20 mouse cellular contexts compared by ENCODE assay signal in genomic region chr4:126233676-126234308, GRCm38 (mm10). TPM values are rescaled to one million over a fixed set of nuclear protein-coding genes. Genes with fewer than 3 reads are reported as not detected.
DNase-seq lines count a peak whose midpoint lies in the region; TF ChIP-seq lines count a peak whose summit lies in the region.
"Had no signal": no experiment of that assay in that cellular context is flagged by ENCODE, and none has a peak within 500 bp of the region (broad histone marks: within the 10 kb centered on the region; RNA-seq: fewer than 3 reads in every experiment).

No protein-coding gene starts in this region.

- no peak for TF ChIP-seq CTCF in gastrocnemius, adult 2 months (IDR thresholded peaks at IDR 0.05)

- intact Hi-C loops in gastrocnemius, adult 2 months (cut with DNase I), result no loop called here

- H3K27ac ChIP-seq in gastrocnemius, adult 2 months, result peak overlapping the region; percentile 67
- H3K27ac ChIP-seq: embryonic facial prominence, embryonic 10.5 days; forebrain, embryonic 15.5 days; heart, embryonic 13.5 days; limb, embryonic 13.5 days; liver, embryonic 13.5 days; midbrain, embryonic 13.5 days had no signal

- DNase-seq in gastrocnemius, adult 2 months, result no peak
- DNase-seq in gastrocnemius, postnatal 4 days (ENCODE audit: low spot score in 2 of 2), result no peak
- DNase-seq in right cerebral cortex, postnatal 25 days, result peak; percentile 15
- DNase-seq in right cerebral cortex, adult 2 months (ENCODE audit: low spot score in 2 of 2), result no peak
- DNase-seq in ZHBTc4 (ENCODE audit: low read depth, low spot score) (peak; percentile 69), liver (no peak)
- no peak for DNase-seq in adrenal gland, postnatal 25 days
- DNase-seq: gastrocnemius, postnatal 10 days; heart, postnatal 14 days; kidney, adult 18-20 months; liver, embryonic 13.5 days; lung, adult 2 months; thymus, postnatal 25 days had no signal

- no peak overlapping the region for H3K4me3 ChIP-seq in gastrocnemius, adult 2 months
- H3K4me3 ChIP-seq: embryonic facial prominence, embryonic 10.5 days; forebrain, embryonic 15.5 days; heart, embryonic 13.5 days; limb, embryonic 13.5 days; liver, embryonic 13.5 days; megakaryocyte, embryonic 14.5 days; midbrain, embryonic 13.5 days had no signal

RNA-seq across cellular contexts. Expression of gene Map7d1, which starts 22.4 kb away (rescaled TPM):
- 100 to 1,000 TPM; 177 to 199 TPM for total RNA-seq in gastrocnemius, adult 2 months (2021)
- 100 to 1,000 TPM; 254 to 283 TPM for total RNA-seq in gastrocnemius, postnatal 4 days (2021)
- total RNA-seq in adrenal gland, postnatal 25 days (2021), result 55.0 and 68.0 TPM in 2 replicates

RNA-seq across cellular contexts. Expression of gene Trappc3, which starts 28.3 kb away (rescaled TPM):
- total RNA-seq in gastrocnemius, adult 2 months (2021), result 10 to 100 TPM; 18.6 to 24.3 TPM
- total RNA-seq in gastrocnemius, postnatal 4 days (2021), result 10 to 100 TPM; 36.6 to 37.3 TPM
- 88.0 and 93.9 TPM in 2 replicates for total RNA-seq in adrenal gland, postnatal 25 days (2021)

RNA-seq across cellular contexts. Expression of gene Thrap3, which starts 31.2 kb away (rescaled TPM):
- total RNA-seq in gastrocnemius, adult 2 months (2021), result 100 to 1,000 TPM; 102 to 108 TPM
- total RNA-seq in gastrocnemius, postnatal 4 days (2021), result 100 to 1,000 TPM; 182 to 188 TPM
- total RNA-seq in adrenal gland, postnatal 25 days (2021), result 190 and 232 TPM in 2 replicates

RNA-seq across cellular contexts. Expression of gene Col8a2, which starts 52.8 kb away (rescaled TPM):
- 1 to 10 TPM in 1 of 2 experiments, under 1 TPM in 1; 0.74 to 6.0 TPM for total RNA-seq in gastrocnemius, adult 2 months (2021)
- 10 to 100 TPM in 1 of 2 experiments, 1 to 10 TPM in 1; 7.0 to 10.1 TPM for total RNA-seq in gastrocnemius, postnatal 4 days (2021)
- 1.7 and 2.4 TPM in 2 replicates for total RNA-seq in adrenal gland, postnatal 25 days (2021)
- total RNA-seq: common myeloid progenitor, adult 5-6 weeks had no signal

Comparison
In these comparisons a context has a peak if more than half of its experiments do, and no peak if none do; other contexts are left out.
1. DNase-seq: peak in right cerebral cortex, postnatal 25 days (single experiment) and ZHBTc4 (single experiment); none in gastrocnemius, adult 2 months (single experiment), gastrocnemius, postnatal 4 days (0 of 2), right cerebral cortex, adult 2 months (0 of 2), liver (single experiment) and adrenal gland, postnatal 25 days (single experiment).